Mouse (Mus musculus) CD4-positive, CD25-positive, alpha-beta regulatory T cell, adult 4 months (primary cell): ENCODE data around the gene Zbtb7a. TPM values are rescaled to one million over a fixed set of nuclear protein-coding genes. Genes with fewer than 3 reads are reported as not detected.
"Not testable (repeated sequence)": the region's sequence is repeated elsewhere in the genome, so short reads cannot be mapped to it uniquely, and the experiment has no call there.

ENCODE experiments used
- ATAC-seq: one replicate; pipeline ENCODE4 v1.8.0; 2017
- polyA plus RNA-seq, 2 experiments: library from polyadenylated mRNA; unstranded; fragments of 100-300 nt; shearing (Covaris generic); gene quantifications; one replicate each; pipeline ENCODE4 v1.2.1; 2017

Gene Zbtb7a
- polyA plus RNA-seq, 2 experiments from 2014 or later = 6.5 to 11.3 TPM

- ATAC-seq = peak; percentile 40
Observed at GRCm38 (mm10) chr10:81169411-81169900, 34.4 kb downstream of the Zbtb7a start.

DNA sequence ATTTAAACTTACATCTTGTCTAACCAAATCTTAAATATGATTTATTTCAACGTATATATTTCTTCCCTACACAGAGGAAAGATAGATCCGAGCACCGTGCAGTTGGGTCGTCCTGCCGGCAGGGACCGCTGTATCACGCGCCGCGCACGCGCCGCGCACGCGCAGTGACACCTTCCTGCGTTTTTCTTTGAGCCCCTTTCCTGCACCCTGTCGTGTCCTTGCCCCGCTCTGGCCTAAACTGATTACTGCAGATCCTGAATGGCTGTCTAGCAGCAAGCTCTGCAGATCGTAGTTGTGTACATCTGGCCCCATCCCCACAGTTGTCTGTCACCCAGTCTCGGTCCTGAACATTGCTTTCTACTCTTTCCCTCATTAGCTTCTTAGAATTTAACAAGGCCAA, 38.1 kb downstream of the Zbtb7a start:
- peak; percentile 36 for ATAC-seq

DNA sequence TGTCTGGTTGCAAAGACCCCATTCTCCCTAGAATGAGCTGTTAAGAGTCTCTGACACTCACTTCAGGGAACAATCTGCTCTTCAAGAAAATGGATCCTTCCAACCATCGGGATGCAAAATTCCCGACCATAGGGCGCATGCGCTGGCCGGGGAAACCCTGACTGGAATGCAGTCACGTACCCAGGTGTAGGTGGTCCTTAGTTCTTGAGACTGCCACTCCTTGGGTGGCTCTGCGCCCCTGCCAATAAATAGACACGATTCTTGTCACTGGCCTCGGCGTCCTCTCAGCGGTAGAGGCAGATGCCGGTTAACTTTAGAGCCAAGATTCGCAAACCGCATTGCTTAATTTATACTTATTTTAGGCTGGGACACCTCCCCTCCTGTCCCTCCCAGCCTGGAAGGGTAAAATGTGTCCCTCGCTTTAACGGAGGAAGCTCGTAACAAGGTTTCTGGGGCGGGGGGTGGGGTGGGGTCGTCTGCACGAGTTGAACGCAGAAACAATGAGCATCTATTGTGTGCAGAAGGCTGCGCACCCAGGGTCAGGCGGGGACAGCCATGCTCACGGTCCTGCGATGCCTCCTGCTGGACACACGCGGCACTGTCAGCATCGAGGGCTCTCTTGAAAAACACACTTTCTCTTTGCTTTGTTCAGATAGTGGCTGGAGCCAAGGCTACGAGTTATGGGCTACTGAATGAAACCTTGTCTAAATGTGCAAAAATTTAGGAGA, 39.8 kb downstream of the Zbtb7a start:
- peak; percentile 51 for ATAC-seq

GRCm38 (mm10) chr10:81175345-81175701, 40.3 kb downstream of the Zbtb7a start:
- ATAC-seq = not testable (repeated sequence)

DNA sequence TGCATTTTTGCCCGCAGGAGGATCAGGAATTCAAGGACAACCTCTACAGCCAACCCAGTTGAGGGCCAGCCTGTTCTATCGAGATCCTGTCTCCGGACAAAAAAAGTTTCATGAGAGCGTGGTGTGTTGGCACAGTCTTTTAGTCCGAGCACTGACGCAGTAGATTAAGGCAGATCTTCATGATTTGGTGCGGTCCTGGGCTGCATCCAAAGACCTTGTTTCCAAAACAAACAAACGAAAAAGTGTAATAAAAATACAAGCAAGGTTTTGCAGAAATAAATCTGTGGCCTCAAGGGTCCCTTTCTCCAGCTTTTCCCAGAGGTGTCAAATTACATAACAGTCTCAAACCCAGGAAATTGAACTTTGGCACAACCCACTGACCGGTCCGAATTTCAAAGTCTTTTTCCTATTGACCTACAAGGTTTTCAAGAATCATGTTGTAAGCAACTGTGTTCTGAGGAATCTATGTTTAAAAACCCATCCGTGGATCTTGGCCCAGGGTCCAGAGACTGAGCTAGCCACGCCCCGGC, 41.0 kb downstream of the Zbtb7a start:
- ATAC-seq = no peak

DNA sequence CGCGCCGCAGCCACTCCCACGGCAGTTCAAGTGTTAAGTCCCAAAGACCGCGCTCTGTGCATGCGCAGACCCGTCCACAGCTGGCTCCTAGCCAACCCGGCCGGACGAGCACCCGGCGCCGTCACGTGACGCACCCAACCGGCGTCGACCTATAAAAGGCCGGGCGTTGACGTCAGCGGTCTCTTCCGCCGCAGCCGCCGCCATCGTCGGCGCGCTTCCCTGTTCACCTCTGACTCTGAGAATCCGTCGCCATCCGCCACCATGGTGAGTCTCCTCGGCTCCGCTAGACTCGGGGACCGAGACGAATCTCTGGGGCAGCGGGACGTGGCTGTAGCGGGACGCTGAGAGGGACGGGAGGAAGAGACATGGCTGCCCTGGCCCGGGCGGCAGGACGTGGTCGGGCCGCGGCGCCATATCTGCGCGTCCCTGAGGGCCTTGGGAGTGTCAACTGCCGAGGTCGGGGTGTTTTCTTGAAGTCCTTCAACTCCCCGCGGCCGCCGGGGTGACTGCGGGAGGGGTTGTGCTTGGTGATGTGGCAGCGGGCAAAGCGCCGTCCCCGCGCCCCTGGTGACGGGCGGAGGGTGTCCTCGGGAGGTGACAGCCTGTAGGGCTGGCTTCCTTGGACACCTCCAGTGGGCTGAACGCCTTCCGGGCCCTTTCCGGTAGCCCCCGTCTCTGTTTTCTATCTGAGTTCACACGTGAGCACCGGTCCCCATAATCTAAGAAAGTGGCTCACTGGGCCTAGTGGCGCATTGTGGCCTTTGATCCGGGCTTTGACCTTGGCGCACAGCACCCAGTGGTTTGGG, 41.6 kb downstream of the Zbtb7a start, which contains the start of gene Eef2:
Gene Eef2 (plus strand): TSS at position 166 of the 806 bp plus-strand sequence.
- ATAC-seq = peak; percentile 73

DNA sequence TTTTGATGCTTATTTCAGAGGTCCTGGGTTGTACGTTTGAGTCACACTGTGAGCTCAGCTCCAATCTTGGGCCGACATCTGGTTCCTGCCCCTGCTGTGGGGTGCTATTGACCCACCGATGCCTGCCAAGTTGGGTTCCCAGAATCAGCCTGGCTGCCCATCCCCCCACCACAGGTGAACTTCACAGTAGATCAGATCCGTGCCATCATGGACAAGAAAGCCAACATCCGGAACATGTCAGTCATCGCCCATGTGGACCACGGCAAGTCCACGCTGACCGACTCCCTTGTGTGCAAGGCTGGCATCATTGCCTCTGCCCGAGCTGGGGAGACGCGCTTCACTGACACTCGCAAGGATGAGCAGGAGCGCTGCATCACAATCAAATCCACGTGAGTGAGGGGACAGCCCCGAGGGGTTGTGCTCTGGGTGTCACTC, 42.5 kb downstream of the Zbtb7a start:
- ATAC-seq = no peak

DNA sequence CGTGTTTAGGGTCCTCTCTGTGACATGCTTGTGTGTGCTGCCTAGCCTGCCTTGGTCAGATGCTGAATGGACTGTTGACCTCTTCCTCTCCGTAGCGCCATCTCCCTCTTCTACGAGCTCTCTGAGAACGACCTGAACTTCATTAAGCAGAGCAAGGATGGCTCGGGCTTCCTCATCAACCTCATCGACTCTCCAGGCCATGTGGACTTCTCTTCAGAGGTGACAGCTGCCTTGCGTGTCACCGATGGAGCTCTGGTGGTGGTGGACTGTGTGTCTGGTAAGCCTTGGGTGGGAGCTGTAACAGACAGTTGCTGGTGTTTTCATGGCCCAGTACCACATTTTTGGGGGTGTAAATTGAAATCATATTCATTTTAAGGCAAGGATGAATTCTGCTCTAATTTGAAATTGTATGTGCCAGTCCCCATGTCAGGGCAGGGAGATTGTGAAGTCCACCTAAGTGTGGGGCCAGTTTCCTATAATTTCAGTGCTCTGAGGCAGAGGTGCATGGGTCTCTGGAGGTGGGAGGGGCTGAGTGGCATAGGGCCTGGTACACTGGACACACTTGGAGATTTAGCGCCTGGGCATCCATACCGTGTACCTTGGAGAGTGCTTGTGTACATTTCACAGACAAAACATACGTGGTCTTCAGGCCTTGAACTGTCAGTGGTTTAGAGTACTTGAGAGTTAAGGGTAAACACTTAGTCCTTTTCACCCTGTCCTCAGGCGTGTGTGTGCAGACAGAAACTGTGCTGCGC, 43.1 kb downstream of the Zbtb7a start:
- no peak for ATAC-seq

DNA sequence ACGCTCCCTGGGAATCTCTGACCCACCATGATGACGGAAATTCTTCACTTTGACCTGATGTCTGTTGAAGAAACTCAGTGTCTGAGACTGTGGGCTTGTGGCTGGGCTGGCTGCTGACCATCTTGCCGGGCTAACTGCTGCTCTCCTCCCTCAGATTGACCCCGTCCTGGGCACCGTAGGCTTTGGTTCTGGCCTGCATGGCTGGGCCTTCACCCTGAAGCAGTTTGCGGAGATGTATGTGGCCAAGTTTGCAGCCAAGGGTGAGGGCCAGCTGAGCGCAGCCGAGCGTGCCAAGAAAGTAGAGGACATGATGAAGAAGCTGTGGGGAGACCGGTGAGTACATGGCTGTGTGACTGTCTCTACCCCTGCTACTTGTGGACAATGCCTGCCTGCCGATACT, 43.9 kb downstream of the Zbtb7a start:
- no peak for ATAC-seq

- no peak for ATAC-seq
Observed at GRCm38 (mm10) chr10:81179451-81180342, 44.7 kb downstream of the Zbtb7a start.

DNA sequence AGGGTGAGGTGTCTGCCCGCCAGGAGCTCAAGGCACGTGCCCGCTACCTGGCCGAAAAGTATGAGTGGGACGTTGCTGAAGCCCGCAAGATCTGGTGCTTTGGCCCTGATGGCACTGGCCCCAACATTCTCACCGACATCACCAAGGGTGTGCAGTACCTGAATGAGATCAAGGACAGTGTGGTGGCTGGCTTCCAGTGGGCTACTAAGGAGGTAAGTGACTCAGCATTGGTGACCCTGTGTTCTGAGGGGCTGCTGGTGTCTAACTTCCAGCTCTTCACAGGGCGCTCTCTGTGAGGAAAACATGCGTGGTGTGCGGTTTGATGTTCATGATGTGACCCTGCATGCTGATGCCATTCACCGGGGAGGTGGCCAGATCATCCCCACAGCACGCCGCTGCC, 45.9 kb downstream of the Zbtb7a start:
- ATAC-seq = no peak

DNA sequence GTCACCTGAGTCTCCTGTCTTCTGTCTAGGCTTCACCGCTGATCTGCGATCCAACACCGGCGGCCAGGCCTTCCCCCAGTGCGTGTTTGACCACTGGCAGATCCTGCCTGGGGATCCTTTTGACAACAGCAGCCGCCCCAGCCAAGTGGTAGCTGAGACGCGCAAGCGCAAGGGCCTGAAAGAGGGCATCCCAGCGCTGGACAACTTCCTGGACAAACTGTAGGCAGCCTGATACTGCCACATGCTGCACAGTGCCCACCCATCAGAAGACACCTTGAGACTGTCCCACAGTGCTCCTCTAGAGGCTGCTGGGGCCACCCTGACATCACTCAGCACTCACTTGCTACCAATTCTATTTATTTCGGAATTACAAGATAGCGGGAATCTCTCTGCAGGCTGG, 46.8 kb downstream of the Zbtb7a start:
- ATAC-seq = not testable (repeated sequence)

GRCm38 (mm10) chr10:81182336-81183333, 47.6 kb downstream of the Zbtb7a start, which contains the start of gene Dapk3:
Gene Dapk3, plus strand, starts transcription at chr10:81183005.
- peak; percentile 94 for ATAC-seq

DNA sequence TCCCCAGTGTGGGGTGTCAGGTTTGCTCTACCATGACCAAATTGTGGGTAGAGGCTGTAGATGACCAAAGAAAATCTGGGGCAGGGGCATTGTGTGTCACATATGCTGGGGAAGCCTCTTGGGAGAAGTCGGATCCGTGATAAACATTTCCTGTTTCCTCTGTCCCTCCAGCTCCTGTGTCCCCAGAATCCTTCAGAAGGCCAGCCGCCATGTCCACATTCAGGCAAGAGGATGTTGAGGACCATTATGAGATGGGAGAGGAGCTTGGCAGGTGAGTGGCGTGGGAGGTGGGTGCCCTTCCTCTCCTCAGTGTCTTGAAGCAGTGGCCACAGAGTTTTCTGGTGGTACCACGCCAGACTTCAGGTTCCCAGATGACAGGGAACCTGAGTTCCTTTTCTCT, 48.8 kb downstream of the Zbtb7a start, which contains the start of gene 4930442H23Rik:
Gene 4930442H23Rik (minus strand): TSS at position 45 of the 400 bp plus-strand sequence.
- ATAC-seq = no peak

GRCm38 (mm10) chr10:81184765-81185164, 49.7 kb downstream of the Zbtb7a start:
- no peak for ATAC-seq

DNA sequence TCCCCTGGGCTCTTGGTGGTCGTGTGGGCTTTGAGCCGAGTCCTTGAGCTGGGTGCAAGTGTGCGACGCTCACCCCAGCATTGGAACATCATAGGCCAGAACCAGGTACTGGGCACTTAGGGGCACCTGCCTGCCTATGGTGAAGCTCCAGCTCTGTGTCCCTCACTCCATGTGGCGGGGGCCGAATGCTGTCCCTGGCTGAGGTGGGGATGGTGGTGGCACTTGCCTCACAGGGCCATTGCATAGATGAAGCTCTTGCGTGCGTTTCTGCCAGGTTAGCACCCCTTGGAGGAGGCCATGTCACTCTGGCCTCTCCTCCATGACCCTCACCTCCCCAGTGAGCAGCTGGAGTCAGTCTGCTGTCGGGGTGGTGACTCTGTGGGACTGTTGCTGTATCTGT, 52.1 kb downstream of the Zbtb7a start:
- ATAC-seq = no peak

- ATAC-seq = no peak
Observed at GRCm38 (mm10) chr10:81189821-81190220, 54.8 kb downstream of the Zbtb7a start.

GRCm38 (mm10) chr10:81190236-81190911, 55.4 kb downstream of the Zbtb7a start:
- no peak for ATAC-seq

DNA sequence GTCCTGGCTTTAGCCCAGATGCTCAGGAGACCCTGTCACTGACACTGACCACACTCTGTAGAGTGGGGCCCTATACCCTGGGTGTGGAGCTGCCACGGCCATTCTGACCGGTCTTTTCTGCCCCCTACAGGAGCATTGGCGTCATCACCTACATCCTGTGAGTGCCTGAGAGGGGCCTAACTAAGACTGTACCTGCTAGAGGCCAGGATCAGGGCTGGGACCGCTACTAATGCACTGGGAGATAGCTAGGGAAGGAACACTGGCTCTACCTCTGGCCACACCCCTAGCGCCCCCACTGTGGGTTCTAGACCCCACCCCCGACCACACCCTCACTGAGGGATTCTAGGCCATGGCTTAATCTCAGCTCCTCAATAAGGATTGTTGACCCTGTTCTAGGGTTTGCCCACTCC, 55.9 kb downstream of the Zbtb7a start:
- no peak for ATAC-seq
